Mouse (Mus musculus) cerebellum, adult 18-20 months (tissue): ENCODE measurements around the gene Vti1a.

Experiments
- DNase-seq, 2 experiments: peaks; one replicate each; pipeline ENCODE4 v3.0.0; 2021

Gene Vti1a

GRCm38 (mm10) chr19:55641891-55642290 lies 325.8 kb downstream of the Vti1a start:
- no peak for DNase-seq

DNA sequence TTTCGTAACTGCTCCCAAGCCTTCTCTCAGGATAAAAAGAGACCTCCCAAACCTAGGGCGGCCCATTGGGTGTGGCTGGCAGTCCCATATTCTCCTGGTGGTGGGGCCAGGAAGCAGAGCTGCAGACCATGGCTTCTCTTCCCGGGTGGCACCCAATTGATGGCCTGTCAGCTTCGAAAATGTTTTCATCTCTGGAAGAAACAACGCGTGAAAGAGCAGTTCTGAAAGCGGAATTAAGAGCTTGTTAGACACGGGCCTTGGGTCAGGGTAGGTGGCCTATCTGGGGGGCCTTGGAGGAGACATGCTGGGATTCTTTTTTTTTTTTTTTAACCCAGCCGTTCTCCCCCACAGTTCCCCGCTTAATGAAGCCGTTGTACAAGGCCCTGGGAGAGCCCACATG lies 326.3 kb downstream of the Vti1a start:
- no peak for DNase-seq

DNA sequence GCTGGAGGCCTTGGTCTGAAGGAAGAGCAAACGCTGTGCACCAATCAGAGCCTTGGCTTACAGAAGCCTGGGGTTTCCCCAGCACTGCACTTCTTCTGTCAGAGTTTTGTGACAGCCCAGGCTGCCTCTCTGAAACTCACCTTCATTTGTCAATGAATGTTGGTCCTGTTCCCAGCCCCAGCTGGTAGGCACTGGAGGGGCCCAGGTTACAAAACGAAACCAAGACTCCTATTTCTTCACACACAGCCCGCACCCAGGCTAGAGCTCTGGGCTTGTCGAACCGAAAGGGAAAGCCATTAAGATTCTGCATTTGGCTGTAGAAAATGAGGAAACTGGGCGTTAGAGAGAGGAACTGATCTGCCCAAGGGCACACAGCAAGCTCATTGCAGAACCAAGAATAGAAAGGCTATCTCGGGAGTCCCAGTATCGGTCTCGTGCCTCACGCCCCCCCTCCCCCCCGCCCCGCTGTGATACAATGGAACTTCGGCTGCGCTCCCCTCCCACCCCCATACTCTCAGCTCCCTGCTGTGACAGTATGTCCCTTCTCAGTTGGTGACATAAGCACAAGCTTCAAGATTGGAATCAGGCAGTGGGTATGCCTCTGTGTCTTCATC lies 327.3 kb downstream of the Vti1a start:
- DNase-seq, result peak in 1 of 2 experiments; percentile 19

DNA sequence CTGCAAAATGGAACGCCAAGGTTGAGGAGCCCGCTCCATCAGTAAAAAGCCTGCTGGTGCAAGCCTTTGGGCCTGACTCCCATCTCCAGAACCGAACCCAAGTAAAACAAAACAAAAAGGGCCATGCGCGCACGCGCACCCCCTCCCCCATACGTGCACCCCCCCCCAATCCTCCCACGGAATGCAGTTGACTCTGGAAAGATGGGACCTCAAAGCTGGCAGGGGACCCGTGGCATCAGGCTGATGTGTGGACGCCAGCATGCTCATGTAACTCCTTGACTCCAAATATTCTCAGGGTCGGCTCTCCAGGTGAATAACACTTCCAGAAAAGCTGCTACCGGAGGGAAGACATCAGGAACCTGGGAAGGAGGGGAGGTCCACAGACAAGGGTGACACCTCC lies 327.8 kb downstream of the Vti1a start:
- DNase-seq, result no peak

DNA sequence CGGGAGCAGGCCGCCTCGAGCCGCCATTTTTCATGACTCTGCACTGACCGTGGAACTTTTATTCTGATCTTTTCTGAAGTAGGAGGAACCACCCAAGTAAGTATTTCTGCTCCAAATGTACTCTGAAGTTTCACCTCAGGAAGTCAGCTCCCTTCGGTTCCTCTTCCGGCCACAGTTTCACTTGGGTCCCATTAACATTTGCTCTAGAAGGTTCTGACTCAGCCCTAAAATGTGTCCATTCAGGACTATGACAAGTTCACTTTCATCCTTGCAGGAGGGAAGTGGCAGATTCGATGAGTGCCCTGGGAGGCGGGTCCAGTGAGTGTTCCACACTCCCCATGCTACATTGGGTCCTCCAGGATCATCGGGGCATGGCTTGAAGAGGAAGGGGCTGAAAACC lies 333.3 kb downstream of the Vti1a start:
- no peak for DNase-seq

- DNase-seq, result no peak
Observed at GRCm38 (mm10) chr19:55651017-55651416, 334.9 kb downstream of the Vti1a start.

DNA sequence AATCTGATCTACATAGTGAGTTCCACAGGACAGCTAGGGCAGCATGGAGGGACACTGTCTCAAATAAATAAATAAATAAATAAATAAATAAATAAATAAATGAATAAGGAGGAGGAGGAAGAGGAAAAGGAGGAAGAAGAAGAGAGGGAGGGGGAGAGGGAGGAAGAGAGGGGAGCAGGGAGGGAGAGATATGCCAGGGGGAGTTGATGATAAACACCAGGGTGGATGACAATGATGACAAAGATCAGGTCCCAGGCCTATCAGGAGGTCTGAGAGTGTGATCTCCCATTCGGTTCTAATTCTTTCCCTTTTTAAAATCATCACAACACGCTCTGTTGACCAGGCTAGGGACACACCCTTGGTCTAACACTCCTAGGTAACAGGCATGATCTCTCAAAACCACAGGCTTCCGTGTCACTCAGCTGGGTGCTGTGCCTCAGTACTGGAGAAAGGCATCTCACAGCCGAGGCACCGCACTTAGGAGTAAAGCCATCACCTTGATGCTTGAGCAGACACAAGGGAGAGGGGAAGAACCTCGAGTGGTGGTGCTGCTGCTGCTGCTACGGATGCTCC lies 336.7 kb downstream of the Vti1a start:
- DNase-seq, result no peak

DNA sequence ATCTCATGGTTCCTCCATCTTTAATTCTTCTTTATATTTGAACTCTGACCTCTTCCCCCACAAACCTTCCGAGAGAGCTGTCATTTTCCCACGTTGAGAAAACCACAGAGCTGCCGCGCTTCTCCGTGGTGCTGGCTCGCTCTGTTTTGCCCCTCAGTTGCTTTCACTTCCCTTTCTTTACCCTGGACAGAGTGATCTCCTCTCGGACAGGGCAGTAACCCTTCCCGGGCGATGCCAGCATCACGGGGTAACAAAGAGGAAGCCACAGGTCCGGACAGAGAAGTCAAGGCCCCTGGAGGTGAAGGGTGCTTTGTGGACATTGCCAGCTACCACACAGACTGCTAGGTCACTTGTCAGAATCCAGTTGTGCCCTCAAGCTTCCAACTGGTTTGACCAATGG lies 344.1 kb downstream of the Vti1a start:
- DNase-seq, result peak in 1 of 2 experiments; percentile 4

DNA sequence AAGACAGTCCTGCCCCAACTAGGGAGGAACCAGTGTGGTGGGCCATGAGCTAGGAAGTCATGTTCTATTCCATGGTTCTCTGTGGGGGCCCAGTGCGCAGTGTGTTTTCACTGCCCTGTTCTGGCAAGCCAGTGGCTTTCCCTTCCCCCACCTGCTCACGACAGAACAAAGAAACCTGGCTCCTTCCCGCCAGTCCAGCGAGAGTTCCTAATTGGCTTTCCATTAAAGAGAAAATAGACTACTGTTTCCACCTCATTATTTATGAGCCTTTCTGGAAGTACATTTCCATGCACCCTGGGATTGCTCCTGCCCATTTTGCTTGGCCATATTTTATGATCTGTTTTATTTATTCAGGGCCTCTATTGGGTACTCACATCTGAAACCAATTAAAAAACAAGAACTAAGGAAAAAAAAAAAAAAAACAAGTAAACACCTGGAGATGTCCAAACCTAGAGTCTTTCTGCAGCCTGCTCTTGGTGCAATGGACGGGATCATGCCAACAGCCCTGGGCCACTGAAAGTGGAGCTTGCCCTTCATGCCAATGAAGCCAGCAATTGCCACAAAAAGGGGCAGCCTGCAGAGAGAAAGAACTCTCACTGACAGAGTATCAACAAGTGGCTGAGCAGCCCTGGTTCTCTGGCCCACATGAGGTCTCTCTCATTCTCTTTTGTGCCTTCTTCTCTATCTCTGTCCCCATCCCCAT lies 346.6 kb downstream of the Vti1a start:
- DNase-seq, result no peak

DNA sequence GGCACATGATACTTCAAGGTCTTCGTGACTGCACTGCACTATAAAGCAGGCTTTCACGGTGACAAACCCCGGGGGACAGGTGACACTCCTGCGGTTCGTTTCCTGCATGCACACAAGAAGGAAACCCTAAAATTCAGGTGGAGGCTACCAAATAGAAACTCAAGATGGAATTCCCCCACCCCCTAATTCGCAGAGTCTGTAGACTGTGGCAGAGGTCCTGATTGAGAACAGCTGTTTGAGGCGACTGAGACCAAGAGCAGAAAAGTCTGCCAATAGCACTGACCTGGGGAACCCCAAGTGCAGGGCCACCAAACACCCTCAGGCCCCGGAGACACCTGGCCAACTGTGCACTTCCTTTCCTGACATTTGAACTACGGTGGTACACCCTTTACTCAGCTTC lies 351.7 kb downstream of the Vti1a start:
- DNase-seq, result no peak

GRCm38 (mm10) chr19:55668896-55669295 lies 352.8 kb downstream of the Vti1a start:
- DNase-seq, result no peak
